ENCODE assay signal across 12 mouse cellular contexts in the genomic region with DNA sequence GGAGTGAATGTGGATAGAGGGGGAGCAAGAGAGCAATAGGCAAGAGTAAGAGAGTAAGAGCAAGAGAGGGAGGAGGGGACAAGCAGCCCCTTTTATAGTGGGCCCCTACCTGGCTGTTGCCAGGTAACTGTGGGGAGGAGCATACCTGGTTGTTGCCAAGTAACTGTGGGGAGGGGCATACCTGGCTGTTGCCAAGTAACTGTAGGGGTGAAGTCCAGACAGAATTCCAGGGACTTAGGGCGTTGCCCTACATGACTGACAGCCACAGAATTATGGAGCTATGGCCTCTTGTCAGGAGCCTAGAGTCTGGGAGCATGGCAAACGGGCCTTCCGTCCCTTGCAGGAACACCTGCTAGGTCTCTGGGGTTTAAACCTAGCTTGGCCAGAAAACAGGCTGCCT.
"Had no signal": no experiment of that assay in that cellular context is flagged by ENCODE, and none has a peak within 500 bp of the region (broad histone marks: within the 10 kb centered on the region; RNA-seq: fewer than 3 reads in every experiment).

No protein-coding gene starts in this region.

- H3K9ac ChIP-seq: liver, embryonic 15.5 days; midbrain, embryonic 13.5 days had no signal

- H3K27ac ChIP-seq: limb, embryonic 10.5 days; liver, embryonic 15.5 days; midbrain, embryonic 13.5 days had no signal

- H3K4me2 ChIP-seq: liver, embryonic 11.5 days; liver, embryonic 15.5 days; midbrain, embryonic 13.5 days had no signal

- H3K27me3 ChIP-seq: liver, embryonic 15.5 days had no signal

- DNase-seq: kidney, adult 9 months; kidney, postnatal 10 days; lung, adult 2 months; lung, postnatal 36 days; right cerebral cortex, adult 18-20 months; right cerebral cortex, postnatal 25 days; thymus, adult 18-20 months; thymus, postnatal 14 days had no signal

- H3K4me3 ChIP-seq: limb, embryonic 10.5 days; liver, embryonic 15.5 days; midbrain, embryonic 13.5 days had no signal

- ATAC-seq: midbrain, embryonic 13.5 days had no signal

- H3K36me3 ChIP-seq: limb, embryonic 10.5 days; liver, embryonic 15.5 days; midbrain, embryonic 13.5 days had no signal

- H3K9me3 ChIP-seq: limb, embryonic 10.5 days; liver, embryonic 15.5 days; midbrain, embryonic 13.5 days had no signal

- H3K4me1 ChIP-seq: limb, embryonic 10.5 days; liver, embryonic 15.5 days had no signal
